Mouse (Mus musculus) left cerebral cortex, adult 18-20 months (tissue): ENCODE measurements around the gene Gm16253. TPM values are rescaled to one million over a fixed set of nuclear protein-coding genes. Genes with fewer than 3 reads are reported as not detected.

Experiments used
- DNase-seq, 2 experiments: peaks; one replicate each; pipeline ENCODE4 v3.0.0; 2021 to 2022; ENCODE audit warnings: low spot score in 2 of 2, mixed read lengths in 1 of 2
- total RNA-seq, 2 experiments: library from RNA; stranded (reverse); gene quantifications; 2 replicates each; pipeline ENCODE4 v1.2.3; 2021

Gene Gm16253
- total RNA-seq, 2 experiments from 2014 or later: not detected

- no peak for DNase-seq
Observed at GRCm38 (mm10) chr3:96571896-96572698, 4.7 kb upstream of the Gm16253 start.

- no peak for DNase-seq
Observed at GRCm38 (mm10) chr3:96573611-96574511, 2.9 kb upstream of the Gm16253 start.

- DNase-seq: no peak
Observed at GRCm38 (mm10) chr3:96575272-96575984, 1.4 kb upstream of the Gm16253 start.

- DNase-seq: no peak
Observed at GRCm38 (mm10) chr3:96576005-96576658, 652 bp upstream of the Gm16253 start.

- DNase-seq: no peak
Observed at GRCm38 (mm10) chr3:96577566-96577965, 782 bp downstream of the Gm16253 start.

GRCm38 (mm10) chr3:96578561-96579238, 1.9 kb downstream of the Gm16253 start:
- DNase-seq: no peak

GRCm38 (mm10) chr3:96579239-96579750, 2.5 kb downstream of the Gm16253 start:
- no peak for DNase-seq

- peak; percentile 93 to 94 for DNase-seq
Observed at GRCm38 (mm10) chr3:96579885-96580454, 3.2 kb downstream of the Gm16253 start.

- DNase-seq: no peak
Observed at GRCm38 (mm10) chr3:96581141-96581540, 4.4 kb downstream of the Gm16253 start.

GRCm38 (mm10) chr3:96581771-96582515, 5.2 kb downstream of the Gm16253 start:
- no peak for DNase-seq

GRCm38 (mm10) chr3:96583386-96583785, 6.6 kb downstream of the Gm16253 start:
- no peak for DNase-seq

GRCm38 (mm10) chr3:96590657-96591056, 13.9 kb downstream of the Gm16253 start:
- no peak for DNase-seq

- no peak for DNase-seq
Observed at GRCm38 (mm10) chr3:96593374-96593773, 16.6 kb downstream of the Gm16253 start.

GRCm38 (mm10) chr3:96593790-96594560, 17.2 kb downstream of the Gm16253 start, which contains the start of gene Polr3gl:
Polr3gl (minus strand) TSS chr3:96594181.
- peak; percentile 94 to 95 for DNase-seq

GRCm38 (mm10) chr3:96594851-96595250, 18.1 kb downstream of the Gm16253 start:
- DNase-seq: no peak

GRCm38 (mm10) chr3:96595661-96596060, 18.9 kb downstream of the Gm16253 start:
- peak in 1 of 2 experiments; percentile 58 for DNase-seq

GRCm38 (mm10) chr3:96596228-96596707, 19.5 kb downstream of the Gm16253 start, which contains the start of gene Ankrd34a:
Ankrd34a (plus strand) TSS chr3:96596636.
- peak; percentile 73 to 87 for DNase-seq

- DNase-seq: peak in 1 of 2 experiments; percentile 47
Observed at GRCm38 (mm10) chr3:96596855-96597254, 20.1 kb downstream of the Gm16253 start.
